Mouse (Mus musculus): ENCODE measurements around the gene Shld2.

- TF ChIP-seq CTCF (IDR thresholded peaks at IDR 0.05; ENCODE audit: low read depth): no peak
- TF ChIP-seq EP300 (IDR thresholded peaks at IDR 0.05; ENCODE audit: low read depth): no peak
Observed at GRCm38 (mm10) chr14:34359676-34360244, 49.5 kb upstream of the Shld2 start.

Data from liver, postnatal 0 days (tissue).